Mouse (Mus musculus) heart, adult 8-10 months (tissue): ENCODE measurements around the gene Ppm1b. TPM values are rescaled to one million over a fixed set of nuclear protein-coding genes. Genes with fewer than 3 reads are reported as not detected.

Source experiments
- DNase-seq: peaks from one replicate; pipeline ENCODE4 v3.0.0; 2022; ENCODE audit warnings: low spot score
- total RNA-seq, 4 experiments: library from RNA; stranded (reverse); gene quantifications; 2 replicates each; pipeline ENCODE4 v1.2.4; 2022

Ppm1b gene
- total RNA-seq, 4 experiments from 2014 or later = 114 to 144 (median 130) TPM

GRCm38 (mm10) chr17:85070658-85071057, 114.1 kb downstream of the Ppm1b start:
- no peak for DNase-seq

- no peak for DNase-seq
Observed at GRCm38 (mm10) chr17:85071088-85071775, 114.7 kb downstream of the Ppm1b start.

GRCm38 (mm10) chr17:85072383-85072782, 115.8 kb downstream of the Ppm1b start:
- DNase-seq = no peak

- DNase-seq = no peak
Observed at GRCm38 (mm10) chr17:85073214-85073613, 116.7 kb downstream of the Ppm1b start.

Other genes with a start within 250 kb of the Ppm1b start
- gene Lrpprc, start 166.0 kb upstream of the Ppm1b start, total RNA-seq = 100 to 1,000 TPM; 129 to 143 (median 135) TPM
- under 1 TPM in 3 of 4 experiments, not detected in 1; 0.12 to 0.31 (median 0.14) TPM for gene Slc3a1, start 71.6 kb downstream of the Ppm1b start, total RNA-seq
- gene Prepl, start 133.5 kb downstream of the Ppm1b start, total RNA-seq = 100 to 1,000 TPM; 103 to 130 (median 122) TPM
- 1 to 10 TPM; 2.8 to 4.1 (median 3.2) TPM for gene Camkmt, start 133.8 kb downstream of the Ppm1b start, total RNA-seq